Mouse (Mus musculus) kidney, postnatal 4 days (tissue): Measurements from ENCODE around the gene Yap1.
"Not testable (repeated sequence)": the region's sequence is repeated elsewhere in the genome, so short reads cannot be mapped to it uniquely, and the experiment has no call there.

Experiments
- DNase-seq, 2 experiments: peaks; one replicate each; pipeline ENCODE4 v3.0.0; 2021; ENCODE audit warnings: mixed read lengths in 2 of 2

Gene Yap1

DNA sequence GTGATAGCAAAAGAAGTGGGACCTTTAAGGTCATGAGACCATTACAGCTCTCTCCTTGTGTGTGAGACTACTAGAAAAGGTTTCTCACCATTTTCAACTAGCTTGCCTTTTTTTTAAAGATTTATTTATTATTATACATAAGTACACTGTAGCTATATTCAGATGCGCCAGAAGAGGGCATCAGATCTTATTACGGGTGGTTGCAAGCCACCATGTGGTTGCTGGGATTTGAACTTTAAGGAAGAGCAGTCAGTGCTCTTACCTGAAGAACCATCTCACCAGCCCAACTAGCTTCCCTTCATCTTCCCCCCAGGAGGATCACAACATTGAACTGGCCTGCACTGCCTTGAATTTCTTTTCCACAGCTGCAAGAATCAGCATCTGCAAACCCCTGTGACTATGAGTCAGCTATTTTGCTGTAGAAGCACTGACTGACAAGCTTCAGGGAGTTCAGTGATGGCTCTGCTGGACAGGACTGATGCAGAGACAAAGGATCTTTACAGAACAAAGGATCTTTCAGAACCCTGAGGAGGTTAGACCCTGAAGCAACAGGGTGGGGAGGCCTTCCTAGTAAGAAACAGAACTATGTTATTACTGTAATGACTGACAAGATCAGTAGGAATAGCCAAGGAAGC lies 96.9 kb downstream of the Yap1 start:
- no peak for DNase-seq

DNA sequence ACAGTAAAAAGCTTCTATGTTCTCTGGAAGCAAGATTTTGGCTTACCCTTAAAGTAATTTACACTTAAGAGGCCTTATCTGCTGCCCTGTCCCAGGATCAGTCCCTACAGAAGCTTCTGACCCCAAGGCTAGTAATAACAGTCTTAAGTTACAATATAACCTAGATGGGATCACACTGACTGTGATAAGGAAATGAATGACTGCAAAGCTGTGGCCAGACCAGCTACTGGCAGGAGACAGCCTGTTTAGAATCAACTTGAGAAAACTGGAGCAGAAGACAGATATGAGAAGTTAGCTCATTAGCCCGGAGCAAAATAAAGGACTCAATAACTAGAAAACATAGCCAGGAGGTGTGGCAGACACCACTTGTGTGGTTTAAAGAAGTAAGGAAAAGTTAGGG lies 97.8 kb downstream of the Yap1 start:
- no peak for DNase-seq

DNA sequence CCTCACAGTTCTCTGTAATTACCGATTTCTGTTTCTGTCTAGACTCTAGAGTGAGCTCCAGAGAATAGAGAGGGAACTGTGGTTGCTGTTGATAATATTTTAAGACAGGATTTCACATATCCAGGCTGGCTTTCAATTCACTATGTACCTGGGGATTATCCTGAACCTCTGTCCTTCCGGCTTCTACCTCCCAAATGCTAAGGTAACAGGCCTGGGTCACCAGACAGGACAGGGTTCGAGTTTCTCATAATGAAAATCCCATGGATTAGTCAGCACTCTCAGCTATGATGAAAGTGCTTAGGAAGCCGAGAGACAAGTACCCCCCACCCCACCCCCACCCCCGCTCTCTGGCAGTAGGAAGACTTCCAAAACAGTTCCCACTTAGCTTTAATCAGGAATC lies 100.6 kb downstream of the Yap1 start:
- no peak for DNase-seq

DNA sequence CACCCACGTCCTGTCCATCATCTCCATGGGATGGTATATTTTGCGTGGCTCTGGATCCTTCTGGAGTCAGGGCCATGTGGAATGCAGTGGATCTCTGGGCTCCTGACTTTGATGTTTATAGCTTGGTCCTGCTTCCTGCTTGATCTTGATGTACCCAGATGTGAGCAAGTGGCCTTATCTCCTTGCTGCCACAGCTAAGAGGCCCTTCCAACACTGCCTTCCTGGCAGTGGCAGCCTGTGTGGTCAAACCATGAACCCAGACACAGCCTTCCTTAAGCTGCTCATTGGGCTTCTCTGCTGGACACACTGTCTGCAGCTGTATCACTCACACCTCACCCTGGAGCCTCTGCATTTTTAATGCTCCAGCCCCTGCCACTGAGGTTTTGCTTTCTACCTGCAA lies 101.1 kb downstream of the Yap1 start:
- no peak for DNase-seq

DNA sequence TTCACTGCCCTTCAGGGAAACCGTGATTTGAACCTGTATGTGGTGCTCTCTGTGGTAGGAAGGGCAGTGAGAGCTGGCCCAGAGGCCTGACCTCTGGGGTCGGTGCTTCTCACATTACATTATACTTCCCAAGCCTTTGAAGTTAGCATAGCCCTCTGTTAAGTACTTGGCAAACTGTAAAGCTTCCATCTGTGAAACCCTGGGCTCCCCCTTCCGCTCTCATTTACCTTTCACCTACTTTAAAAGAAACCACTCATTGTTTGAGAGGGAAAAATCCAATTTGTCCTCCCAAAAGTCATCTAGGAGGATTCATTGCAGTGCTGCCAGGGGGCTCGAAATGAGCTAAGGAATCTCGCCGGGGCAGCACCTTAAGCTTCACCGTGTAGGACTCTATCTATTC lies 102.1 kb downstream of the Yap1 start:
- DNase-seq: peak in 1 of 2 experiments; percentile 32

DNA sequence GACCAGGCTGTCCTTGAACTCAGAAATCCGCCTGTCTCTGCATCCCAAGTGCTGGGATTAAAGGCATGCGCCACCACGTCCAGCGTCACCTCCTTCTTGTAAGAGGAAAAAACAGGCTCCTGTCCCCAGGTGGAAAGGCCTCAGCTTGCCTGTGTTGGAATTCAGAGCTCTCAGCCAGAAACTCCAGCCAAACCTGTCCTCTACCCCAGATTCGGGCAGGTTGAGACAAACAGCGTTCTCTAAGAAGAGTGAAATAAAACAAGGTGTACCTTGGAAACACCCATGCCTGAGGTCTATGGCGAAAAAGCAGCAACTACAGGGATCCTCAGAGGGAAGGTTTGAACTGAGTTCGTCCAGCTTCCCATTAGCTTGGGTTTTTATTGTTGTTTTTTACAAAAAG lies 103.4 kb downstream of the Yap1 start:
- no peak for DNase-seq

DNA sequence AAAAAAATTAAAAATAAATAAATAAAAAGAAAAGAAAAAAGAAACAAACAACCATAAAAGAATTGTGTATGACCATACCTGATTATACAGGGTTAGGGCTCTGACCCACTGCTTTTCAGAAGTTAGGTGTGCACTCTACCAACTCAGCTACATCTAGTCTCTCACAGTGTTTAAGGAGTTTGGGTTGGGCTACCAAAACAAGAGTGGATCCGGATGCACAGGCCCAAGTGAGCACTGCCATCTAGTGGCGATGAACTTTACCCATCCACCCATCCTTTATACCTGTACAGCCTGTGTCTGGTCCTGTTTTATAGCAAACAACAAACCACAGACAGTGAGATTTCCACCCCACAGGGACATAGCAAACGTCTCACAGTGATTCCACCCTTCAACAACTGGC lies 106.9 kb downstream of the Yap1 start:
- peak; percentile 77 to 82 for DNase-seq

DNA sequence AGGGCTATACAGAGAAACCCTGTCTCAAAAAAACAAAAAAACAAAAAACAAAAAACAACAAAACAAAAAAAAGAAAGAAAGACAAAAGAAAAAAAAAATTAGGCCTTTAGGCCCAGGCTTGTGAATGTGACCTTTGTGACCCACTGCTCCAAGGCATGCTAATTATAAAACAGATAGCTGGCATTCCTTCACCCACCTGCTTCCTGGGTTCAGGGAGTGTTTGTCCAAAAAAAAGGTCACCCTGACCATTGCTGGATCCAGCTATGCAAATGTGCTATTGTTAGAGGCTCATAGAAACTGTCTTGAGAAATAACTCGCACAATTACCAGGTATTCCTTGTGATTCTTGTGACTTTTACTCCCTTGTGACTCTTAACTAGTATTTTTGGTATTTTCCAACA lies 112.6 kb downstream of the Yap1 start:
- DNase-seq: not testable (repeated sequence)

DNA sequence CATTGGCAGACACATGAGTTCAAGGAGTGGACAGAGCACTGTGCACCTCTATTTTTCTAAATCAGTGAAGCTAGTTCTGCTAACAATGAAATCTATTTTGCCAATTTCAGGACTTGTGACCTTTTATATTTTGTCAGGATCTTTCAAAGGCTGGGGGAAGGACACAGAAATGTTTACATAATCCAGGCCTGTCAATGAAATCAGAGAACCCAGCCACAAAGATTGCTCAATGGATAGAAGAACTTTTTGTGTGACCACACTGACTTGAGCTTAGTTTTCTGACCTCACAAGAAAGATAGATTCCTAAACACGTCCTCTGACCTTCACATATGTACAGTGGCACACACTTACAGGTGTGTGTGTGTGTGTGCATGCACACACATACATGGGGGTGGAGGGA lies 113.2 kb downstream of the Yap1 start:
- no peak for DNase-seq

DNA sequence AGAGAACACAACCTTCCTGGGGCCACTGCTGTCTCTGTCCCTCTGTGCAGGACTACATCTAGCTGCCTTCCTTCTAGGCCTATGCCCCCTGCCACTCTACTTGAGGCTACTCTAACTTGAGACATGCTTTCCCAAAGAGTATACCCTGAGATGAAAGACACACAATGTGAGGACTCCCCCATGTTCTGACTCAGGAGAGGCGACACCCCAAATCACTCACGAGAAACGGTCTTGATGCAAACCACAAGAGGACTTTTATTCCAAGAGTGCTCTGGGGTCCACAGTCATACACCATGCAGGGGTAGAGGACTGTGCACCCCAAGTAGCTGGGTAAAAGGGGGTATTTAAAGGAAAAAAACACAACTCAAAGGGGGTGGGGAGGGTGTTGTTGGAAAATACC lies 120.0 kb downstream of the Yap1 start:
- DNase-seq: peak; percentile 31 to 34

DNA sequence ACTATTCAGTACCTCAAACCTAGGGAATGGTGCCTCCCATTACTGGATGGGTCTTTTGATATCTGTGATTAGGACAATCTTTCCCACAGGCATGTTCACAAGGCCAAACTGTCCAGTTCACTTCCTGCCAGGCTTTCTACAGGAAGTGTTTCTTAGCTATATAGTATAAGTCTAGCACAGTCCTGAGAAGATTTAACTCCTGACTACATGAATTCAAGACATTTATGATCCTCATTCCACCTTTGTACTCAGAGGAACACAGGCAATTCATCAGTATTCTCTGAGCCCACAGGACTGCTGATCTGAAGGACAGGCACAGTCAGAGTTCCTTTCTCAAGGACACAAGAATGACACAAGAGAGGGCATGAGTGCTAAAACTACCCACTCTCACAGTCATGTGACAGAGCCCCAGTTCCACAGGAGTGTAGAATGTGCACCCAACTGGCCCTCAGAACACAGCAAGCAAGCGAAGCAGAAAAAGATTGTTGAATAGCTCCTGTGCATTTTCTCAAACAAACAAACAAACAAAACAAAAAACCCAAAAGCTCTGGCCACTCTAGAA lies 122.0 kb downstream of the Yap1 start:
- DNase-seq: no peak
